Mouse (Mus musculus): ENCODE measurements at regions not wholly inside any gene's neighbourhood (a gene's known extent, or its start where the extent isn't known, plus 50 kb on each side); places are given as distances from the start of the nearest gene placed in this dataset.

DNA sequence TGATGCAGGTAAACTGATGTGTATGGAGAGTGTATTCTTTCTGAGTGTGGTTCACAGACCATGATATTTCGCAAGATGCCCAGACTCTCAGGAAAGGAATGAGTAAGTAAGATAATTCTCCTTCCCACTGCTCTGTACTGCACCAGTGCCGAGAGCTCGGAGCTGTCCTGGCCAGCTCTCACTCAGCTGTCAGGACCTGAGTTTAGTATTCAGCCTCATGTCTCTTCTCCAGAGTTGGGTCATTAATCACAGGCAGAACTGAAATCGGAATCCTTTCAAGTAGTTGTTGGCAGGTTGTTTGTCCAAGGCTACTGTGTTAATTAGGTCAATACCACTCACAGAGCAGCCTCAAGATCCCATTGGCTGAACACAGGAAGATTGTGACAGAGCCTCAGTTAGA lies 510.1 kb downstream of the Gpam start:
- no peak for TF ChIP-seq POLR2A (IDR thresholded peaks at IDR 0.05; ENCODE audit: insufficient read depth, low read depth, low read length)
- TF ChIP-seq CTCF (IDR thresholded peaks at IDR 0.05; ENCODE audit: insufficient read depth, low read depth, low read length) = no peak
- H3K4me1 ChIP-seq (ENCODE audit: control insufficient read depth, insufficient read depth, low read length) = no peaks in the 10 kb centered on the region
- H3K4me3 ChIP-seq (ENCODE audit: insufficient read depth, low read depth, low read length) = no peak overlapping the region
- no peak overlapping the region for H3K27ac ChIP-seq (ENCODE audit: insufficient read depth, low read depth, low read length)
- WGBS = 46% methylated on average over 4 of the region's 4 CpGs

All from olfactory bulb, adult 2 months (tissue).